Mouse (Mus musculus) bone marrow macrophage, adult 2 months (primary cell): ENCODE measurements around the gene Dock1.

Experiments used
- CTCF ChIP-seq: IDR thresholded peaks from 2 replicates; pipeline ENCODE4 v1.5.1; 2012; ENCODE audit warnings: low read depth, mild to moderate bottlenecking, low read length, moderate library complexity
- POLR2A ChIP-seq: IDR thresholded peaks from 2 replicates; pipeline ENCODE4 v1.6.1; 2012; ENCODE audit warnings: mild to moderate bottlenecking, low read depth, low read length, borderline replicate concordance

- no peak for TF ChIP-seq CTCF
- TF ChIP-seq POLR2A: no peak
These were observed 361.0 kb downstream of the Dock1 start for GRCm38 (mm10) chr7:135031466-135031865.
